Mouse (Mus musculus) hindbrain, embryonic 14.5 days (tissue): Measurements from ENCODE around the gene Gla. TPM values are rescaled to one million over a fixed set of nuclear protein-coding genes. Genes with fewer than 3 reads are reported as not detected.
A peak's percentile ranks its signal among the peaks of the same experiment; 100 is the strongest.

Experiments
- ATAC-seq: fragments of 200-750 bp; cut with Nextera tagmentation; 2 replicates; pipeline ENCODE4 v1.8.0; 2017; ENCODE audit warnings: moderate number of reproducible peaks, mild to moderate bottlenecking, moderate TSS enrichment, moderate library complexity; ENCODE audit not compliant: low FRiP score
- DNase-seq: peaks from one replicate; pipeline ENCODE4 v3.0.0-alpha.2; 2015; ENCODE audit warnings: low spot score
- H3K27ac ChIP-seq: fragments of 300-500 bp; sonication (generic); 2 replicates; pipeline ENCODE4 v1.5.1; 2014; ENCODE audit warnings: mild to moderate bottlenecking, moderate library complexity
- H3K27me3 ChIP-seq: fragments of 300-500 bp; sonication (generic); 2 replicates; pipeline ENCODE4 v1.6.1; 2014; ENCODE audit warnings: mild to moderate bottlenecking, low read length, mixed read lengths; ENCODE audit not compliant: control insufficient read depth, insufficient read depth
- H3K36me3 ChIP-seq: fragments of 300-500 bp; sonication (generic); replicated peaks from 2 replicates; pipeline ENCODE4 v1.6.1; 2014; ENCODE audit not compliant: control insufficient read depth, insufficient read depth
- H3K4me1 ChIP-seq: fragments of 300-500 bp; sonication (generic); replicated peaks from 2 replicates; pipeline ENCODE4 v1.6.1; 2014; ENCODE audit warnings: antibody characterized with exemption, low read length, mixed read lengths; ENCODE audit not compliant: control insufficient read depth, insufficient read depth
- H3K4me2 ChIP-seq: fragments of 300-500 bp; sonication (generic); replicated peaks from 2 replicates; pipeline ENCODE4 v1.6.1; 2014; ENCODE audit warnings: mild to moderate bottlenecking, moderate library complexity
- H3K4me3 ChIP-seq: fragments of 300-500 bp; sonication (generic); replicated peaks from 2 replicates; pipeline ENCODE4 v1.5.1; 2014; ENCODE audit warnings: mild to moderate bottlenecking, low read length
- H3K9ac ChIP-seq: fragments of 300-500 bp; sonication (generic); 2 replicates; pipeline ENCODE4 v1.6.1; 2014
- H3K9me3 ChIP-seq: fragments of 300-500 bp; sonication (generic); 2 replicates; pipeline ENCODE4 v1.6.1; 2016; ENCODE audit warnings: low read length; ENCODE audit not compliant: control insufficient read depth
- WGBS: fragments of 180-500 bp; shearing (Covaris S2); extraction: QIAGEN DNeasy Blood & Tissue Kit; methylation state at CpG from one replicate; pipeline ENCODE4 v1.1.7; 2014; 5-methylcytosine and 5-hydroxymethylcytosine counted together
- polyA plus RNA-seq: library from polyadenylated mRNA; unstranded; fragments of >200 nt; fragmentation: Nextera tagmentation; extraction: Ambion mirVana; gene quantifications from 2 replicates; pipeline ENCODE4 v1.2.1, GENCODE M21; 2014

Gene Gla
- polyA plus RNA-seq: 2.4 and 4.1 TPM in 2 replicates

- Histone ChIP-seq H3K36me3 (no peaks in the 10 kb centered on the region), H3K27me3 (no peaks in the 10 kb centered on the region), H3K9me3 (no peaks in the 10 kb centered on the region), H3K9ac (peak within 1 kb of the TSS; percentile 63), H3K4me2 (peak within 1 kb of the TSS; percentile 63), H3K27ac (peak within 1 kb of the TSS; percentile 96), H3K4me1 (peaks cover 13% of the 10 kb centered on the region; the same call in 1 of the 2 replicates), H3K4me3 (peak within 1 kb of the TSS; percentile 50)
- 15% methylated on average over 33 of the region's 33 CpGs for WGBS
- peak; percentile 98 for ATAC-seq
- DNase-seq: peak; percentile 95
Observed at GRCm38 (mm10) chrX:134600659-134601379, at the start of gene Gla, which contains the start of gene Hnrnph2. Gene Gla, minus strand, starts transcription at chrX:134601125. Gene Hnrnph2, plus strand, starts transcription at chrX:134601179.

GRCm38 (mm10) chrX:134648031-134648692 lies 47.2 kb upstream of the Gla start:
- Histone ChIP-seq H3K9ac (no peak overlapping the region), H3K4me1 (no peaks in the 10 kb centered on the region), H3K9me3 (no peaks in the 10 kb centered on the region), H3K27ac (no peak overlapping the region), H3K4me3 (no peak overlapping the region), H3K27me3 (no peaks in the 10 kb centered on the region), H3K36me3 (no peaks in the 10 kb centered on the region), H3K4me2 (peak overlapping the region; percentile 38; the same call in 1 of the 2 replicates)
- 20% methylated on average over 11 of the region's 11 CpGs for WGBS
- DNase-seq: peak; percentile 90
- peak; percentile 74 for ATAC-seq

- no peak overlapping the region for H3K4me2 ChIP-seq
- H3K9me3 ChIP-seq: no peaks in the 10 kb centered on the region
- WGBS: 73% methylated on average over 8 of the region's 8 CpGs
- H3K4me1 ChIP-seq: no peaks in the 10 kb centered on the region
- H3K4me3 ChIP-seq: no peak overlapping the region
- no peak overlapping the region for H3K27ac ChIP-seq
- ATAC-seq (no peak), DNase-seq (no peak)
- H3K27me3 ChIP-seq: no peaks in the 10 kb centered on the region
- no peaks in the 10 kb centered on the region for H3K36me3 ChIP-seq
- H3K9ac ChIP-seq: no peak overlapping the region
Observed at GRCm38 (mm10) chrX:134647421-134647820, 46.5 kb upstream of the Gla start.

GRCm38 (mm10) chrX:134646338-134646737 lies 45.4 kb upstream of the Gla start:
- 96% methylated on average over 1 of the region's 1 CpGs for WGBS
- Histone ChIP-seq H3K9ac (no peak overlapping the region), H3K27me3 (no peaks in the 10 kb centered on the region), H3K4me2 (no peak overlapping the region), H3K36me3 (no peaks in the 10 kb centered on the region), H3K9me3 (no peaks in the 10 kb centered on the region), H3K4me1 (no peaks in the 10 kb centered on the region), H3K4me3 (no peak overlapping the region), H3K27ac (no peak overlapping the region)
- ATAC-seq (no peak), DNase-seq (no peak)

GRCm38 (mm10) chrX:134641000-134641760 lies 40.3 kb upstream of the Gla start:
- no peak overlapping the region for H3K27ac ChIP-seq
- WGBS: 72% methylated on average over 10 of the region's 10 CpGs
- H3K4me3 ChIP-seq: no peak overlapping the region
- ATAC-seq (no peak), DNase-seq (no peak)
- H3K4me1 ChIP-seq: no peaks in the 10 kb centered on the region
- no peak overlapping the region for H3K9ac ChIP-seq
- no peak overlapping the region for H3K4me2 ChIP-seq
- no peaks in the 10 kb centered on the region for H3K9me3 ChIP-seq
- H3K36me3 ChIP-seq: no peaks in the 10 kb centered on the region
- no peaks in the 10 kb centered on the region for H3K27me3 ChIP-seq

GRCm38 (mm10) chrX:134635860-134636259 lies 34.9 kb upstream of the Gla start:
- Histone ChIP-seq H3K4me1 (no peaks in the 10 kb centered on the region), H3K4me3 (no peak overlapping the region), H3K9me3 (no peaks in the 10 kb centered on the region), H3K27me3 (no peaks in the 10 kb centered on the region), H3K9ac (no peak overlapping the region), H3K27ac (no peak overlapping the region), H3K36me3 (no peaks in the 10 kb centered on the region), H3K4me2 (no peak overlapping the region)
- DNase-seq: no peak
- ATAC-seq: no peak
- WGBS: 84% methylated on average over 3 of the region's 3 CpGs

- WGBS: 54% methylated on average over 3 of the region's 3 CpGs
- Histone ChIP-seq H3K4me3 (no peak overlapping the region), H3K27me3 (no peaks in the 10 kb centered on the region), H3K9me3 (no peaks in the 10 kb centered on the region), H3K4me2 (no peak overlapping the region), H3K4me1 (no peaks in the 10 kb centered on the region), H3K9ac (no peak overlapping the region), H3K36me3 (no peaks in the 10 kb centered on the region), H3K27ac (no peak overlapping the region)
- ATAC-seq: no peak
- no peak for DNase-seq
Observed at GRCm38 (mm10) chrX:134635111-134635510, 34.2 kb upstream of the Gla start.

GRCm38 (mm10) chrX:134632710-134633109 lies 31.8 kb upstream of the Gla start:
- WGBS: 88% methylated on average over 5 of the region's 5 CpGs
- no peak overlapping the region for H3K9ac ChIP-seq
- no peaks in the 10 kb centered on the region for H3K4me1 ChIP-seq
- DNase-seq (no peak), ATAC-seq (no peak)
- no peak overlapping the region for H3K4me3 ChIP-seq
- no peaks in the 10 kb centered on the region for H3K27me3 ChIP-seq
- no peak overlapping the region for H3K27ac ChIP-seq
- H3K4me2 ChIP-seq: no peak overlapping the region
- no peaks in the 10 kb centered on the region for H3K36me3 ChIP-seq
- no peaks in the 10 kb centered on the region for H3K9me3 ChIP-seq

- H3K36me3 ChIP-seq: no peaks in the 10 kb centered on the region
- H3K4me1 ChIP-seq: no peaks in the 10 kb centered on the region
- H3K9ac ChIP-seq: no peak overlapping the region
- 84% methylated on average over 2 of the region's 2 CpGs for WGBS
- DNase-seq (no peak), ATAC-seq (no peak)
- H3K4me2 ChIP-seq: no peak overlapping the region
- no peak overlapping the region for H3K4me3 ChIP-seq
- no peaks in the 10 kb centered on the region for H3K27me3 ChIP-seq
- H3K9me3 ChIP-seq: no peaks in the 10 kb centered on the region
- H3K27ac ChIP-seq: no peak overlapping the region
Observed at GRCm38 (mm10) chrX:134628200-134628599, 27.3 kb upstream of the Gla start.
